Mouse (Mus musculus): ENCODE data around the gene Myh15. TPM values are rescaled to one million over a fixed set of nuclear protein-coding genes. Genes with fewer than 3 reads are reported as not detected.

Myh15 gene
- total RNA-seq (2012; rRNA removed) (under 0.01 TPM in 1 of 2 replicates, not detected in the other), total RNA-seq (2014; rRNA removed) (0.07 TPM in 1 of 2 replicates, not detected in the other), polyA plus RNA-seq (2012; ENCODE audit: insufficient read length, low read depth) (0.07 TPM in 1 of 2 replicates, not detected in the other)

GRCm38 (mm10) chr16:49057186-49057585 is at the start of gene Myh15:
Gene Myh15 (plus strand): TSS chr16:49057486.
- dilution Hi-C loops (cut with MboI; ENCODE audit: extremely low pct_ligation_motif_present, extremely low pct_unique_long_range_greater_than_20kb, low sequenced_read_pairs): no loop called here

GRCm38 (mm10) chr16:49016620-49017332 is 40.5 kb upstream of the Myh15 start:
- Histone ChIP-seq H3K79me2 (replicated peaks; ENCODE audit: control insufficient read depth, extremely low read depth, insufficient read depth, poor library complexity, severe bottlenecking) (no peaks in the 10 kb centered on the region), H3K27ac (ENCODE audit: insufficient read depth, low read depth) (no peak overlapping the region), H3K4me1 (ENCODE audit: control insufficient read depth in 1 of 2, insufficient read depth in 2 of 2) (no peaks in the 10 kb centered on the region), H3K9me3 (replicated peaks; ENCODE audit: low read length) (no peaks in the 10 kb centered on the region), H3K9ac (ENCODE audit: insufficient read depth, low read depth) (no peak overlapping the region), H3K36me3 (replicated peaks in 1 of 2; ENCODE audit: control insufficient read depth in 1 of 2, insufficient read depth in 1 of 2, low read length in 1 of 2) (peaks cover 29 to 68% of the 10 kb centered on the region in 2 experiments), H3K4me3 (replicated peaks in 1 of 3; ENCODE audit: low read depth in 2 of 3, low read length in 2 of 3, poor library complexity in 1 of 3) (no peak overlapping the region), H3K27me3 (replicated peaks) (no peaks in the 10 kb centered on the region), H3K4me2 (ENCODE audit: insufficient read depth, low read depth, poor library complexity, severe bottlenecking) (no peak overlapping the region)
- dilution Hi-C loops (cut with MboI; ENCODE audit: extremely low pct_ligation_motif_present, extremely low pct_unique_long_range_greater_than_20kb, low sequenced_read_pairs): no loop called here
- no peak for TF ChIP-seq MXI1 (IDR thresholded peaks at IDR 0.05; ENCODE audit: low read depth, low read length)
- TF ChIP-seq ZNF384 (IDR thresholded peaks at IDR 0.05; ENCODE audit: low read depth, low read length): no peak
- no peak for TF ChIP-seq SIN3A (IDR thresholded peaks at IDR 0.05; ENCODE audit: low read length)
- peak in 1 of 2 experiments; percentile 69; a peak in 2 of 4 replicates for TF ChIP-seq CTCF (conservative IDR thresholded peaks at IDR 0.05 in 1 of 2, IDR thresholded peaks at IDR 0.05 in 1 of 2; ENCODE audit: low read depth in 2 of 2, low read length in 2 of 2)
- TF ChIP-seq ZC3H11A (IDR thresholded peaks at IDR 0.05; ENCODE audit: low read depth, low read length): 0 out of 2 replicates have a peak, but pooled peaks have one; percentile 2
- no peak for TF ChIP-seq EP300 (IDR thresholded peaks at IDR 0.05; ENCODE audit: low read length)
- no peak for TF ChIP-seq GABPA (IDR thresholded peaks at IDR 0.05; ENCODE audit: insufficient replicate concordance, low read depth, low read length)
- peak; percentile 55 for TF ChIP-seq RAD21 (IDR thresholded peaks at IDR 0.05; ENCODE audit: low read depth, low read length)
- peak; percentile 53 for TF ChIP-seq SMC3 (IDR thresholded peaks at IDR 0.05; ENCODE audit: low read depth, low read length)
- in situ Hi-C loops (cut with MboI; ENCODE audit: low pct_ligation_motif_present, low pct_unique_long_range_greater_than_20kb, low sequenced_read_pairs): no loop called here
- no peak for DNase-seq (ENCODE audit: extremely low read depth)

More at GRCm38 (mm10) chr16:49057186-49057585, at the start of gene Myh15:
- in situ Hi-C loops (cut with MboI; ENCODE audit: low pct_ligation_motif_present, low pct_unique_long_range_greater_than_20kb, low sequenced_read_pairs): no loop called here
- Histone ChIP-seq H3K4me2 (ENCODE audit: insufficient read depth, low read depth, poor library complexity, severe bottlenecking) (no peak within 1 kb of the TSS), H3K36me3 (replicated peaks in 1 of 2; ENCODE audit: control insufficient read depth in 1 of 2, insufficient read depth in 1 of 2, low read length in 1 of 2) (no peaks in the 10 kb centered on the region), H3K27me3 (replicated peaks) (no peaks in the 10 kb centered on the region), H3K9ac (ENCODE audit: insufficient read depth, low read depth) (no peak within 1 kb of the TSS), H3K27ac (ENCODE audit: insufficient read depth, low read depth) (no peak within 1 kb of the TSS), H3K79me2 (replicated peaks; ENCODE audit: control insufficient read depth, extremely low read depth, insufficient read depth, poor library complexity, severe bottlenecking) (no peaks in the 10 kb centered on the region), H3K4me3 (replicated peaks in 1 of 3; ENCODE audit: low read depth in 2 of 3, low read length in 2 of 3, poor library complexity in 1 of 3) (no peak within 1 kb of the TSS), H3K9me3 (replicated peaks; ENCODE audit: low read length) (no peaks in the 10 kb centered on the region), H3K4me1 (ENCODE audit: control insufficient read depth in 1 of 2, insufficient read depth in 2 of 2) (no peaks in the 10 kb centered on the region)
- TF ChIP-seq BHLHE40 (IDR thresholded peaks at IDR 0.05; ENCODE audit: low read depth, low read length) (no peak), POLR2A (IDR thresholded peaks at IDR 0.05; ENCODE audit: low read depth, low read length) (no peak), CHD2 (IDR thresholded peaks at IDR 0.05; ENCODE audit: low read length) (no peak), ZNF384 (IDR thresholded peaks at IDR 0.05; ENCODE audit: low read depth, low read length) (no peak), JUN (IDR thresholded peaks at IDR 0.05; ENCODE audit: insufficient read depth, low read depth, low read length) (no peak)
- no peak for DNase-seq (ENCODE audit: extremely low read depth)
